Mouse (Mus musculus): Measurements from ENCODE around the gene Hps5.
"Not testable (repeated sequence)": the region's sequence is repeated elsewhere in the genome, so short reads cannot be mapped to it uniquely, and the experiment has no call there.

GRCm38 (mm10) chr7:46832112-46832810, 36.4 kb upstream of the Hps5 start:
- not testable (repeated sequence) for TF ChIP-seq CTCF, EP300 (IDR thresholded peaks at IDR 0.05; ENCODE audit: low read depth)

Data from heart, postnatal 0 days (tissue).